Mouse (Mus musculus): ENCODE data around the gene Nmu.

The Nmu gene

GRCm38 (mm10) chr5:76287062-76287461 is 76.5 kb downstream of the Nmu start:
- TF ChIP-seq GATA4 (IDR thresholded peaks at IDR 0.05; ENCODE audit: insufficient replicate concordance, low read length), result no peak

- TF ChIP-seq GATA4 (IDR thresholded peaks at IDR 0.05; ENCODE audit: insufficient replicate concordance, low read length), result no peak
Measured at GRCm38 (mm10) chr5:76285699-76286098, 77.9 kb downstream of the Nmu start.

- TF ChIP-seq GATA4 (IDR thresholded peaks at IDR 0.05; ENCODE audit: insufficient replicate concordance, low read length), result no peak
Measured at GRCm38 (mm10) chr5:76283890-76284289, 79.7 kb downstream of the Nmu start.

Data from liver, adult (tissue).